Mouse (Mus musculus) CD8-positive naive resting alpha-beta T cell, adult 2 months (primary cell): ENCODE data around the gene 1700001O22Rik.
A peak's percentile ranks its signal among the peaks of the same experiment; 100 is the strongest.

Experiments
- DNase-seq, 2 experiments: peaks; one replicate each; pipeline ENCODE4 v3.0.0; 2022; ENCODE audit warnings: low read depth in 2 of 2, low spot score in 2 of 2

The 1700001O22Rik gene

DNA sequence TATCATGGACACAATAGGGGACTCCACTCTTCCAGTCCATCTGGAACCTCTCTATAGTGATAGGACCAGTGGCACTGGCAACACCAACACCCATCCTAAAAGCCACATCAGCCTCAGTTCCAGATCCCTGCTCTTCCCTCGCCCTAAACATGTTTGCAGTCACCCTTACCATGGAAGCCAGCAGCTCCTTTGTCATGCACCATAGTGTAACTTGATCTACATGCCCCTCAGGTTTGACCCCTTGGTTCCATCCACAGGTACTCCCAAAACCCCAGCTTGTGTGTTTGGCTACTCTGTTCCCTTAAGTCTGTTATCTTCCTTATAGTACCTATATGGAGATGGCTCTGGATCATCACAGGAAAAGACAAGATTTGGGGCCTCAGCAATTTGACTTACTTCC is 12.9 kb upstream of the 1700001O22Rik start:
- no peak for DNase-seq

- DNase-seq: no peak
These were observed 7.1 kb upstream of the 1700001O22Rik start for GRCm38 (mm10) chr2:30810573-30810972.

- DNase-seq: no peak
These were observed 6.0 kb upstream of the 1700001O22Rik start for GRCm38 (mm10) chr2:30809503-30809902.

DNA sequence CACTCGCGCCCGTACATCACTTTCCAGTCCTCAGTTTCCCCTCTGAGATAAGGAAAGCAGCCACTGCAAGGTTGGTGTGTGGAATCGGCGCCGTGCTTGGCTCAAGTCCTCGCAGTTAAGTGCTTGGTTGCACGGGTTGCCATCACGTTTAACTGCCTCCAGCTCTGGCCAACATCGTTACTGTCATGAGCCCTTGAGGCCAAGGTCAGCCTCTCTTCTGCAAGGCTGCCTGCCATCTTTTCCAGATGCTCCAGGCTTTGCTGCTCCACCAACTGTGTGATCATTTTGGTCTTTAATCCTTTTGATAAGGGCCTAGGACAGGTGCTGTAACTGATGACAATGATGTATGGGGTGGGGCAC is 4.8 kb upstream of the 1700001O22Rik start:
- DNase-seq: no peak

GRCm38 (mm10) chr2:30807648-30808295 is 4.3 kb upstream of the 1700001O22Rik start, which contains the start of gene Ntmt1:
Gene Ntmt1 (plus strand): TSS chr2:30807826.
- peak; percentile 97 for DNase-seq

GRCm38 (mm10) chr2:30807147-30807647 is 3.7 kb upstream of the 1700001O22Rik start:
- no peak for DNase-seq

- no peak for DNase-seq
These were observed 2.5 kb upstream of the 1700001O22Rik start for GRCm38 (mm10) chr2:30805983-30806382.

GRCm38 (mm10) chr2:30801067-30801852 is 2.2 kb downstream of the 1700001O22Rik start:
- DNase-seq: peak in 1 of 2 experiments; percentile 38

- no peak for DNase-seq
These were observed 2.8 kb downstream of the 1700001O22Rik start for GRCm38 (mm10) chr2:30800671-30801066.

GRCm38 (mm10) chr2:30799456-30799855 is 4.0 kb downstream of the 1700001O22Rik start:
- DNase-seq: no peak

DNA sequence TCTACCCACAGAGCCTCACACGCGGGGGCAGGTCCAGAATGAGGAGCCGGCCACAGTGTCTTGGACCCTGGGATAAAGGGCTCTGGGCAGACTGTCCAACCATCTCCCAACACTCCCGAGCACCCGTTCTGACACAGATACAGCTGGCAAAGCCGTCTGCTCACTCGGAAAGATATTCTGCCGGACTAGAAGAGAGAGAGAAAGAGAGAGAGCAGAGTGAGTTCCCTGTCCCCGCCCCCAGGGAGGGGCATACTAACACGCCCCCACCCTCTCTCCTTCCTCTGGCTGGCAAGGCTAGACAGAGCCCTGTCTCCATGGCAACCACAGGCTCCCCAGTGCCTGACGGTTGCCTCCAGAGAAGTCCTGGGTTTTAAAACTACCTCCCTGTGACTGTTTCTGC is 7.1 kb downstream of the 1700001O22Rik start:
- DNase-seq: peak; percentile 40 to 60

DNA sequence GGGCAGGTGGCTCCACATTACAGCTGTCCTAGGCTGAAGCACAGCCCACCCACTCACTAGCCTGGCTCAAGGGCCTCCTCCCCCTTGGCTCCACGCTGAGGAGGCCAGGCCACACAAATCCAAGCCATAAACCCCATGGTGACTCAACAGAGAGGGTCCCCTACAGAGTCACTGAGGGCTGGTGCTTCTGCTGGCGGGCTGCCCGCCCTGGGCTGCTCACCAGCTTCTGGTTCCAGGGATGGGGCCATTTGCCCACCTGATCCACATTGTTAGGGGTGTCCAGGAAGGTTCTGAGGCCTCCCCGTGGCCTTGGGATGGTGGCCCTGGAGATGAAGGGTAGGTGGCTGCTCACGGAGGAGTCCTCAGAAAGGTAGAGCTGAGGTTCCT is 7.6 kb downstream of the 1700001O22Rik start:
- DNase-seq: no peak

- DNase-seq: no peak
These were observed 8.1 kb downstream of the 1700001O22Rik start for GRCm38 (mm10) chr2:30795271-30795888.

DNA sequence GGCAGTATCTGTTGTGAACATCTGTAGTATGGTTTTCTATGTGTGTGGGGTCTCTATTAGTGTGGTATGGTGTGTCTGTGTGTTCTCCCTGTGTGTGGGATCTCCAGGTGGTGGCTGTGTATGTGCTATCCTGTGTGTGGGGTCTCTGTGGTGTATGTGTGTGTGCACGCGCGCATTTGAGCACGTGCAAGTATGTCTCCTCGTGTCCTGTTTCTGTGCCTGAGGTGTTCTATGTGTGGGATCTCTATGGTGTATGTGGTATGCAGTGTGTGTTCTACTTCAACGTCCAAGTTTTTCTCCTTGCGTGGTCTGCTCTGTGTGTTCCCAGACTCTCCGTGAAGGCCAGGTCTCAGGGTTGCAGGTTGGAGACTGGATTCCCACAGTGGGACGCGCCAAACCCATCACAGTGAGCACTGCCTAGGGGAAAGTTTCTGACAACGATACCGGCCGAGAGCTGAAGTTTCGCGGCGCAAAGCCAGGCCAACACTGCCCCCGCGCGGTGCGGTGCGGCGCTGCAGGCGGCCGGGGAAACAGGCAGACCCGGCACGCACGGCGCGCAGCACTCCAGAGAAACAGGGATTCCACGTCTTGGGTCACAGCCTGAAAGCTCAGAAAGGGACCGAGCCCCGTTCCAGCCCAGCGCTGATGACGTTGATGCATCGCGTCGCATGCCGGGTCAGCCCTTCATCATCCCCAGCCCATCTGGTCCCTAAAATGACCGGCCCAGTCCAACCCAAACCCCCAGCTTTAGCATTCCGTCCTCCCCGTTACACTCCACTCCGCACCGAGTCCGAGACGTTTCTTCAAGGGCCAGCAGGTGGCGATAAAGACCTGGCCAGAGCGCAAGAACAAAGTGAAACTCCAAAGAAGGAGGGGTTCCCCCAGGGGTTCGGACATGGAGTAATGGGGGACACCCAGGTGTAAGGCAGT is 9.0 kb downstream of the 1700001O22Rik start:
- peak; percentile 90 to 94 for DNase-seq

GRCm38 (mm10) chr2:30792061-30792460 is 11.4 kb downstream of the 1700001O22Rik start:
- DNase-seq: no peak

DNA sequence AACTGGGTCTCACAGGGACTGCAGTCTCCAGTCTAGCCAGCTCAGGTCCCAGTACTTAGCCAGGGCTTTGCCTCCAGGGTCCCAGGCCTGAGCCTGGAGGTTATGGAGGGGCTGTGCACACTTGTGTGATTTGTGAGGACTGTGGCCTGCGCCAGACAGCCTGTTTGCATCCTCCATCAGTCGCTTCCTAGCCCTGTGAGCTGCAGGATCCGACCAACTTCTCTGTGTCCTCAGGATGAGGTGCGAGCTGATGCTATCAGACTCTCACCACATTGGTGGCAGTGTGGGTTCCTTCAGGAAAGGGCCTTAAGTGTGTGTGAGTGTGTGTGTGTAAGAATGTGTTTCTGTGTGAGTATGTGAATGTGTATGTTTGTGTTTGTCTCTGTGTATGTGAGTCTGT is 16.0 kb downstream of the 1700001O22Rik start:
- no peak for DNase-seq

DNA sequence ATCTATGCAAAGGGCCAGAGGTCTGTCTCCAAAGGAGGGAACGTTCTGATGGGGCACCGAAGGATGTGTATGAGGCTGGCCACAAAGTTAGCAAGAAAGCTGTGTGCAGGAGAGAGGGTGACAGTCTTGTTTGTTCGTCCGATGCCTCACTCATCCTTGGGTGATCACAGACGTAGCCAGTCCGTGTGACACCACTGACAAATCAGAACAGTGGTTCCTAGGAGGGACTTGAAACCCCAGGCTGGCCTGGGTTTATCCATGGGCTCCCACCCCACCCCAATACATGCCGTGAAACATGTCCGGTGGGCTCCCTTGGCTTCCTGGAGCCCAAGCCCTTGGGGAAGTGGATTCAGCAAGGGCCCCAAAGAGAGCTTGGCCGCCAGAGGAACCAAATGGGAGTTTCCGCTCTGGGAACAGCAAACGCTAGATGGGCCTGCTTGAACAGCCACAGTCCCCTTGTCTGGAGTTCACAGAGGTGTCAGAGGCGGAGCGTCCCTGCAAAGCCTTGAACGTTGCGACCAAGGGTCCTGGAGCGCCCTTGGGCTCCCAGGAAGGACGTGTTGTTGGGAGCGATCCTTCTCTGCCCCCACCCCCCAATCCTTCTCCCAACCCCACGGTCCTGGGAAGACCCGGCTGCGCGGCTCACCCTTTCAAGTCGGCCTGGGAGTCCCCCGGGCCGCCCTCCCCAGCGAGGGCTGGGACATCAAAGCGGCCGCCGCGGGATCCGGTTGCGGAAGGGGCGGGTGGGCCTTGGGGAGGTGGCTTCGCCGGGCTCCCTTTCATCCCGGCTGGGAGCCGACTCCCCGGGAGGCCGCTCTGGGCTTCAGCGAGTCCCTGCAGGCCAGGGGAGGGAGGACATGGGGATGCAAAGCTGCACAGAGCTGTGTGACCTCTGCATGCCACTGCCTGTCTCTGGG is 19.1 kb downstream of the 1700001O22Rik start:
- peak in 1 of 2 experiments; percentile 32 for DNase-seq

DNA sequence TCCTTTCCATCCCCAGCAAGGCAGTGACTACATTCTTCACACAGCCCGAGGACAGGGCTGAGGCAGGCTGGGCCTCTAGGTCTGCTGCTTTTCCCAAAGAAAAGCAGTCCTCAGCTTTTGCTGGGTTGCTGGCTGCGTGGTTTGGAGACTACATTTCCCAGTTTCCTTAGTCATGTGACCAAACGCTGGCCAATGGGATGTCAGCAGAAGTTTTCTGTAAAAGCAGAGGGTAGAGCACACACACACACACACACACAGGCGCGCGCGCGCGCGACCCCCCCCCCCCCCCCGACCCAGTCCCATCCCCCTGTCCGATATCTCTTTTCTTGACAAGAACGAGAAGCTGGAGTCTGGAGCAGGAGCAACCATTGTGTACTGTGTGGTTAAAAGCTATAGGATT is 20.1 kb downstream of the 1700001O22Rik start:
- DNase-seq: no peak

DNA sequence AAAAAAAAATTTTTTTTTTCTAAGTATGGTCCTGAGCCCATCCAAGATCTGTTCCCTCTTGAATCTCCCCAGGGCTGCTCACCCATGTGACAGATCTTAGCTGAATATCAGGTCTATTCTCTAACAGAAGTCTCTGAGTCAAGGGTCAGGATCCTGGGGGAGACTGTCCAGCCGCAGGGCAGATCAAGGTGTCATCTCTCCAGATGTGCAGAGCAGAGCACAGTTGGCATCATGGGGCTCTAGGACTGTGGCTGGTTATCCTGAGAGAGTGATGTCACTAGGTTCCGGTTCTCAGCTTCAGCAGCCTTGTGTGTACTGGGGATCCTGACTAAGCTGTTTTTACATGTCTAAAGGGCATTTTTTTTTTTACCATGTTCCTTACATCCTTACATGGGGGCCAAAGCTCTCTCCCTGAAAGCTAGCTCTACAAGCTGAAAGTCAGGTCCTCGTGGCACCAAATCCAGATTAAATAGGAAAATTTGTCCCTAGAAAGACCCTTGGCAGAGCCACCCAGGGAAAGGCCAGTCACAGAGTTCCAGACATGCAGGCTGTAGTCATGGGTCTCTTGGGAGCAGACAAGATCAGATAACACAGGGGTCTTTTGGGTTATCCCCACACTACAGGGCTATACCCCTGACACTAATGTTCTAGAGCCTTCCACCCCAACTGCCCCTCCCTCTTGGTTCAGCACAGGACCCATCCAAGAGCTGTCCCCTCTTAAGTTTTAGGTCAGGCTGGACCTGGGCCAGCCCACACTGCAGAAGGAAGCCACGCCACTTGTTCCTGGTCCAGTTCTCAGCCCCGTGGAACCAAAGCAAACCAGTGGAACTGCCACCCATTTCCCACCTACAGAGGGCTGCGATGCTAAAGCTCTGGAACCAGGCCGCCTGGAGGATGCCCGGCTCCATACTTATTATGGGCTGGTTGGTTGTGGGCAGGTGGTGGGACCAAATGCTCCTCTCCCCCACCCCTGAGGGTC is 20.9 kb downstream of the 1700001O22Rik start:
- no peak for DNase-seq
